Mouse (Mus musculus): Measurements from ENCODE around the gene Zfp865. TPM values are rescaled to one million over a fixed set of nuclear protein-coding genes. Genes with fewer than 3 reads are reported as not detected.
A peak's percentile ranks its signal among the peaks of the same experiment; 100 is the strongest.

The Zfp865 gene
- polyA plus RNA-seq, 1 experiment from 2014 or later: 5.9 TPM

DNA sequence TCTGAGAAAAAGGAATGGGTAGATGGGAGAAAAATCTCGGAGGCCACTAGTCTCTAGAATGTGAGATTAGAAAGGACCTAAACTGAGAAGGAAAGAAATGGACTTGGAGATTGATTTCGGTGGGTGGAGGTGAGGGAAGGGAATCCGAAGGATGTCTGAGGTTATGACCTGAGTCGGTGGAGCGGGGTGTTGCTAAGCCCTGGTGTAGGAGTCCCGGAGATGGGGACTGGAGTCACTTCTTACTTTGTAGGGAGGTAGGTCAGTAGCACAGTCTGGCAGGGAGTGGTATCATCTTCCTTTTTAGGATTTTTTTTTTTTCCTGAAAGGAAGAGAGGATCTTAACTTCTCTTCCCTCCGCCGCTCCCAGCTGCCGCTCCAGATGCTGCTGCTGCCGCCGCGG lies 32.3 kb downstream of the Zfp865 start:
- no peak overlapping the region for H3K27ac ChIP-seq (ENCODE audit: low read depth, low read length)
- ATAC-seq: no peak
- peak overlapping the region; percentile 91 for H3K9ac ChIP-seq (ENCODE audit: low read length)
- H3K4me2 ChIP-seq (ENCODE audit: low read length): peak overlapping the region; percentile 90
- H3K4me3 ChIP-seq (ENCODE audit: low read depth, low read length): peak overlapping the region; percentile 78
- H3K27me3 ChIP-seq (replicated peaks; ENCODE audit: control insufficient read depth, insufficient read depth, low read length): peaks cover 46% of the 10 kb centered on the region
- no peaks in the 10 kb centered on the region for H3K9me3 ChIP-seq (replicated peaks; ENCODE audit: control insufficient read depth, low read length)
- no peak for DNase-seq (ENCODE audit: low spot score)
- peaks cover 26% of the 10 kb centered on the region for H3K4me1 ChIP-seq (ENCODE audit: control insufficient read depth, insufficient read depth, low read length)
- WGBS: 9% methylated on average over 11 of the region's 12 CpGs
- no peaks in the 10 kb centered on the region for H3K36me3 ChIP-seq (ENCODE audit: control insufficient read depth, insufficient read depth, low read length)

DNA sequence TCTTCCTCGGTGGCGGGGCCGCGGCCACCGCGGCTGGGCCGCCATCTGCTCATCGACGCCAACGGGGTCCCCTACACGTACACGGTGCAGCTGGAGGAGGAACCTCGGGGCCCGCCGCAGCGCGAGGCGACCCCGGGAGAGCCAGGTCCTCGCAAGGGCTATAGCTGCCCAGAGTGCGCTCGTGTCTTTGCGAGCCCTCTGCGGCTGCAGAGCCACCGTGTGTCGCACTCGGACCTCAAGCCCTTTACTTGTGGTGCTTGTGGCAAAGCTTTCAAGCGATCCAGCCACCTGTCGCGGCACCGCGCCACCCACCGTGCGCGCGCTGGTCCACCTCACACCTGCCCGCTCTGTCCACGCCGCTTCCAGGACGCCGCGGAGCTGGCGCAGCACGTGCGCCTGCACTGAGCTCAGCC lies 32.8 kb downstream of the Zfp865 start:
- peaks cover 26% of the 10 kb centered on the region for H3K4me1 ChIP-seq (ENCODE audit: control insufficient read depth, insufficient read depth, low read length)

GRCm38 (mm10) chr7:5053456-5054179 lies 33.4 kb downstream of the Zfp865 start:
- 10% methylated on average over 32 of the region's 32 CpGs for WGBS
- Histone ChIP-seq H3K4me3 (ENCODE audit: low read depth, low read length) (peak overlapping the region; percentile 78), H3K4me2 (ENCODE audit: low read length) (peak overlapping the region; percentile 90), H3K36me3 (ENCODE audit: control insufficient read depth, insufficient read depth, low read length) (no peaks in the 10 kb centered on the region), H3K4me1 (ENCODE audit: control insufficient read depth, insufficient read depth, low read length) (peaks cover 26% of the 10 kb centered on the region), H3K9ac (ENCODE audit: low read length) (peak overlapping the region; percentile 91), H3K27me3 (replicated peaks; ENCODE audit: control insufficient read depth, insufficient read depth, low read length) (peaks cover 54% of the 10 kb centered on the region), H3K27ac (ENCODE audit: low read depth, low read length) (no peak overlapping the region), H3K9me3 (replicated peaks; ENCODE audit: control insufficient read depth, low read length) (no peaks in the 10 kb centered on the region)
- ATAC-seq (no peak), DNase-seq (ENCODE audit: low spot score) (no peak)

More for the DNA sequence above, 32.8 kb downstream of the Zfp865 start:
- peak overlapping the region; percentile 90 for H3K4me2 ChIP-seq (ENCODE audit: low read length)
- H3K27me3 ChIP-seq (replicated peaks; ENCODE audit: control insufficient read depth, insufficient read depth, low read length): peaks cover 51% of the 10 kb centered on the region
- peak overlapping the region; percentile 91 for H3K9ac ChIP-seq (ENCODE audit: low read length)
- no peak overlapping the region for H3K27ac ChIP-seq (ENCODE audit: low read depth, low read length)
- no peaks in the 10 kb centered on the region for H3K36me3 ChIP-seq (ENCODE audit: control insufficient read depth, insufficient read depth, low read length)
- peak overlapping the region; percentile 78 for H3K4me3 ChIP-seq (ENCODE audit: low read depth, low read length)
- ATAC-seq: no peak
- 6% methylated on average over 45 of the region's 45 CpGs for WGBS
- no peaks in the 10 kb centered on the region for H3K9me3 ChIP-seq (replicated peaks; ENCODE audit: control insufficient read depth, low read length)
- no peak for DNase-seq (ENCODE audit: low spot score)

- Histone ChIP-seq H3K9ac (ENCODE audit: low read length) (peak overlapping the region; percentile 77), H3K27me3 (replicated peaks; ENCODE audit: control insufficient read depth, insufficient read depth, low read length) (peaks cover 54% of the 10 kb centered on the region), H3K9me3 (replicated peaks; ENCODE audit: control insufficient read depth, low read length) (no peaks in the 10 kb centered on the region), H3K27ac (ENCODE audit: low read depth, low read length) (peak overlapping the region; percentile 5; the same call in 1 of the 2 replicates), H3K36me3 (ENCODE audit: control insufficient read depth, insufficient read depth, low read length) (no peaks in the 10 kb centered on the region), H3K4me3 (ENCODE audit: low read depth, low read length) (peak overlapping the region; percentile 50), H3K4me2 (ENCODE audit: low read length) (peak overlapping the region; percentile 56), H3K4me1 (ENCODE audit: control insufficient read depth, insufficient read depth, low read length) (peaks cover 32% of the 10 kb centered on the region)
- ATAC-seq (no peak), DNase-seq (ENCODE audit: low spot score) (peak; percentile 60)
- 5% methylated on average over 35 of the region's 55 CpGs for WGBS
Measured at GRCm38 (mm10) chr7:5056651-5057263, 36.6 kb downstream of the Zfp865 start.

DNA sequence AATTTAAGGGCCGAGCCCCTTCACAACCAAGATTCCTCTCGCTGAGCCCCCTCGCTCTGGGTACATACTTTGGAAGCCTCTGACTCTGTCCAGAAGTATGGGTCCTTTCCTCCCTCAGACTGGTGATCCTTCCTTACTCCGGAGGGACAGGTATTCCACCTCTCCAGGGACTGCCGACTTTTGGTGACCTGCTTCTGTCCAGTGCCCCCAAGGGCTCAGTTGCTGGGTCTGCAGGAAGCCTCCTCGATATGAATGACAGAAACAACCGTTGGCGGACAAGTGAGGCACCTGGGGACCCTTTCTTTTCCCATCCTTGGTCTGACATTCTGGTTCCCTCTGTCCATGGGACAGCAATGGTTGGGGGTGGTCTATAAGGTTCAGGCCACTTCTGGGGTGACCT lies 37.2 kb downstream of the Zfp865 start:
- DNase-seq (ENCODE audit: low spot score) (no peak), ATAC-seq (no peak)
- Histone ChIP-seq H3K27me3 (replicated peaks; ENCODE audit: control insufficient read depth, insufficient read depth, low read length) (peaks cover 54% of the 10 kb centered on the region), H3K4me1 (ENCODE audit: control insufficient read depth, insufficient read depth, low read length) (peaks cover 27% of the 10 kb centered on the region), H3K36me3 (ENCODE audit: control insufficient read depth, insufficient read depth, low read length) (no peaks in the 10 kb centered on the region), H3K27ac (ENCODE audit: low read depth, low read length) (no peak overlapping the region), H3K4me3 (ENCODE audit: low read depth, low read length) (peak overlapping the region; percentile 50), H3K4me2 (ENCODE audit: low read length) (peak overlapping the region; percentile 56), H3K9ac (ENCODE audit: low read length) (peak overlapping the region; percentile 77), H3K9me3 (replicated peaks; ENCODE audit: control insufficient read depth, low read length) (no peaks in the 10 kb centered on the region)
- 44% methylated on average over 8 of the region's 8 CpGs for WGBS

GRCm38 (mm10) chr7:5057804-5058203 lies 37.6 kb downstream of the Zfp865 start:
- peaks cover 51% of the 10 kb centered on the region for H3K27me3 ChIP-seq (replicated peaks; ENCODE audit: control insufficient read depth, insufficient read depth, low read length)
- peak overlapping the region; percentile 77; the same call in 1 of the 2 replicates for H3K9ac ChIP-seq (ENCODE audit: low read length)
- no peak overlapping the region for H3K27ac ChIP-seq (ENCODE audit: low read depth, low read length)
- H3K4me1 ChIP-seq (ENCODE audit: control insufficient read depth, insufficient read depth, low read length): peaks cover 23% of the 10 kb centered on the region
- H3K9me3 ChIP-seq (replicated peaks; ENCODE audit: control insufficient read depth, low read length): no peaks in the 10 kb centered on the region
- H3K4me3 ChIP-seq (ENCODE audit: low read depth, low read length): peak overlapping the region; percentile 50
- DNase-seq (ENCODE audit: low spot score) (no peak), ATAC-seq (no peak)
- H3K4me2 ChIP-seq (ENCODE audit: low read length): peak overlapping the region; percentile 56
- H3K36me3 ChIP-seq (ENCODE audit: control insufficient read depth, insufficient read depth, low read length): no peaks in the 10 kb centered on the region
- 37% methylated on average over 11 of the region's 11 CpGs for WGBS

DNA sequence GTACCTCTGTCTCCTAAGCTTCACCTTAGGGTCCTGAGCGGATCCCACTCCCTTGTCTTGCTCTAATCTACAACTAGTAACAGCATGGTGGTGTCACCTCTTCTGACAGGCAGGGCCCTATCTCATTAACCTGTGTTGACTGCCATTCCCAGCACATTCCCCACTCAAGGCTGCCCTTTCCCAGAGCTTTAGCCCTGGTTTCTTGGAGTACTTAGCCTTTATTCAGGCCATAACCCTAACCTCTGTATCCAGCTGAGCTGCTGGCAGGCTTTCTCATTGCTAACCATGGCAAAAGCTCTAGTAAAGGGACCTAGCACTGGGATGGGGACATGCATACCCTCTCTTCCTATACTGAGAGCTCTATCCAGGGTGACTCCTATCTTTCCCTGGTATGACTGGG lies 38.5 kb downstream of the Zfp865 start:
- H3K9ac ChIP-seq (ENCODE audit: low read length): no peak overlapping the region
- H3K4me2 ChIP-seq (ENCODE audit: low read length): no peak overlapping the region
- peaks cover 43% of the 10 kb centered on the region for H3K27me3 ChIP-seq (replicated peaks; ENCODE audit: control insufficient read depth, insufficient read depth, low read length)
- no peaks in the 10 kb centered on the region for H3K9me3 ChIP-seq (replicated peaks; ENCODE audit: control insufficient read depth, low read length)
- H3K4me1 ChIP-seq (ENCODE audit: control insufficient read depth, insufficient read depth, low read length): peaks cover 21% of the 10 kb centered on the region
- H3K4me3 ChIP-seq (ENCODE audit: low read depth, low read length): no peak overlapping the region
- no peak overlapping the region for H3K27ac ChIP-seq (ENCODE audit: low read depth, low read length)
- no peaks in the 10 kb centered on the region for H3K36me3 ChIP-seq (ENCODE audit: control insufficient read depth, insufficient read depth, low read length)
- 92% methylated on average over 1 of the region's 1 CpGs for WGBS
- ATAC-seq (no peak), DNase-seq (ENCODE audit: low spot score) (no peak)

GRCm38 (mm10) chr7:5059421-5059820 lies 39.2 kb downstream of the Zfp865 start:
- Histone ChIP-seq H3K4me2 (ENCODE audit: low read length) (peak overlapping the region; percentile 73; the same call in 1 of the 2 replicates), H3K9ac (ENCODE audit: low read length) (peak overlapping the region; percentile 93), H3K4me1 (ENCODE audit: control insufficient read depth, insufficient read depth, low read length) (peaks cover 23% of the 10 kb centered on the region), H3K27me3 (replicated peaks; ENCODE audit: control insufficient read depth, insufficient read depth, low read length) (peaks cover 36% of the 10 kb centered on the region), H3K27ac (ENCODE audit: low read depth, low read length) (no peak overlapping the region), H3K36me3 (ENCODE audit: control insufficient read depth, insufficient read depth, low read length) (no peaks in the 10 kb centered on the region), H3K9me3 (replicated peaks; ENCODE audit: control insufficient read depth, low read length) (no peaks in the 10 kb centered on the region), H3K4me3 (ENCODE audit: low read depth, low read length) (no peak overlapping the region)
- DNase-seq (ENCODE audit: low spot score) (no peak), ATAC-seq (no peak)
- WGBS: 92% methylated on average over 12 of the region's 12 CpGs

DNA sequence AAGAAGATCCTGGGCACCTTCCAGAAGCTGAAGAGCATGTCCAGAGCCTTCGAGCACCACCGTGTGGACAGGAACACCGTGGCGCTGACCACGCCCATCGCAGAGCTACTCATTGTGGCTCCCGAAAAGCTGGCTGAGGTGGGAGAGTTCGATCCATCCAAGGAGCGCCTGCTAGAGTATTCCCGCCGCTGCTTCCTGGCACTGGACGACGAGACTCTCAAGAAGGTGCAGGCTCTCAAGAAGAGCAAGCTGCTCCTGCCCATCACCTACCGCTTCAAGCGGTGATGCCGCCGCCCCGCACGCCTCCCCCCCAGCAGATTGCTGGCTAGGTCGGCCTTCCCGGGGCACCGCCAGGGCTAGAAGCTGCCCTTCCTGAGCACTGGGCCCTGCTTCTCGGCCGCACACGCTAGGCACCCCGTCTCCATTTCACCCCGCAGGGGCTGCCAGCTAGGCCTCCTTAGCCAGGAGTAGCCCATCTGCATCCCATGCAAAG lies 40.1 kb downstream of the Zfp865 start:
- Histone ChIP-seq H3K27ac (ENCODE audit: low read depth, low read length) (peak overlapping the region; percentile 98), H3K4me3 (ENCODE audit: low read depth, low read length) (peak overlapping the region; percentile 77), H3K9me3 (replicated peaks; ENCODE audit: control insufficient read depth, low read length) (no peaks in the 10 kb centered on the region), H3K36me3 (ENCODE audit: control insufficient read depth, insufficient read depth, low read length) (no peaks in the 10 kb centered on the region), H3K4me1 (ENCODE audit: control insufficient read depth, insufficient read depth, low read length) (peaks cover 24% of the 10 kb centered on the region), H3K4me2 (ENCODE audit: low read length) (peak overlapping the region; percentile 73), H3K9ac (ENCODE audit: low read length) (peak overlapping the region; percentile 93), H3K27me3 (replicated peaks; ENCODE audit: control insufficient read depth, insufficient read depth, low read length) (peaks cover 27% of the 10 kb centered on the region)
- DNase-seq (ENCODE audit: low spot score) (peak; percentile 87), ATAC-seq (no peak)
- 2% methylated on average over 27 of the region's 27 CpGs for WGBS

Measured in forebrain, embryonic 14.5 days (tissue).